Mouse (Mus musculus): Measurements from ENCODE around the gene Plbd2.

- TF ChIP-seq CTCF (IDR thresholded peaks at IDR 0.05; ENCODE audit: control insufficient read depth, insufficient read depth, insufficient read length), result no peak
- no peak for TF ChIP-seq USF1 (IDR thresholded peaks at IDR 0.05; ENCODE audit: low read depth)
- TF ChIP-seq MYOD1 (IDR thresholded peaks at IDR 0.05; ENCODE audit: control insufficient read depth, insufficient read length, low read depth), result no peak
- TF ChIP-seq CEBPB (IDR thresholded peaks at IDR 0.05; ENCODE audit: low read depth), result no peak
- no peak for TF ChIP-seq FOSL1 (IDR thresholded peaks at IDR 0.05; ENCODE audit: insufficient read depth, low read length, poor library complexity, severe bottlenecking)
- no peak for TF ChIP-seq MYOG (IDR thresholded peaks at IDR 0.05; ENCODE audit: control insufficient read depth, extremely low read depth, insufficient read length)
- no peak for TF ChIP-seq MAX (IDR thresholded peaks at IDR 0.05)
Measured at GRCm38 (mm10) chr5:120534071-120534685, 30.8 kb upstream of the Plbd2 start.

All from C2C12 (cell line).